Mouse (Mus musculus) fibroblast of lung, adult 2 months (primary cell): ENCODE measurements around the gene Pfkp.

Source experiments
- DNase-seq: peaks from one replicate; pipeline ENCODE4 v3.0.0-alpha.2; 2011; ENCODE audit warnings: low read depth

The Pfkp gene

GRCm38 (mm10) chr13:6636976-6637375 lies 11.6 kb downstream of the Pfkp start:
- no peak for DNase-seq

GRCm38 (mm10) chr13:6636520-6636919 lies 12.1 kb downstream of the Pfkp start:
- no peak for DNase-seq

DNA sequence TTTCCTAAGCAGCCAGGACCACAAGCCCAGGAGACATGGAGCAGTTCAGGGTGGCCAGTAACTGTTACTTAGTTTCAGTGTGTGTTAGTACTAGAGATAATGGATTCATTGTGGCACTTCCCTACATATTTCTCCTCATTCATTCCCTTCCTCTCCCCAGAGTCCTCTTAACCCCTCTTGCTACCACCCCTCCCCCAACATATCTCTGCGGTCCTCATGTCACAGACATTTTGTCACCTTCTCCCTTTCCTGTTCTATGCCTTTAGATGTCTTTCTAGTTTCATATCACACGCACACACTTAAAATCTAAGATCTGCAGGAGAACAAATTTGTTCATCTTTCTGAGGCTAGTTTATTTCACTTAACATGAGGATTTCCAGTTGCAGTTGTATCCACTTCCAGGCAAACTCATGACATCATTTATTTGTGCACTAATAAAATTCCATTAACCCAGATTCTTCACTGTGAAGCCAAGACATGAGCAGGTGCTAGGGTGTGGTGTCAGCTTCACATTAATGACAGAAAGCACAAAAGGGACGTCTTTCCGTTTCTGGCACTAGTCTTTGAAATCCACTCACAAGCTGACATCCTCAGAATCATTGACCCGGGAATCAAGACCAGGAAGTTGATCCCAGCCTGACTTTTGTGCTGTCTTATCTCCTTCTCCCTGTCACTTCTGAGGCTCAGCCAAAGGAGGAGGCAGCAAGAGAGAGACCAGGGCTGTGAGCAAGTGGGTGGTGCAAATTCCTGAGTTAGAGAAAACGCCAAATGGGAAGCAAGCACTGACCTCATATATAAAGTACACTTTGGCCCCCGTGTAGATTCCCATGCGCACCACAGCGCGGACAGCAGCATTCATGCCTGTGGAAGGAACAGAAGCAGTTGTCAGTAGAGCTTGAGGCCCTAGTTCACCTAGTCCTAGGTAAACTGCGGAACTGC lies 13.2 kb downstream of the Pfkp start:
- no peak for DNase-seq

DNA sequence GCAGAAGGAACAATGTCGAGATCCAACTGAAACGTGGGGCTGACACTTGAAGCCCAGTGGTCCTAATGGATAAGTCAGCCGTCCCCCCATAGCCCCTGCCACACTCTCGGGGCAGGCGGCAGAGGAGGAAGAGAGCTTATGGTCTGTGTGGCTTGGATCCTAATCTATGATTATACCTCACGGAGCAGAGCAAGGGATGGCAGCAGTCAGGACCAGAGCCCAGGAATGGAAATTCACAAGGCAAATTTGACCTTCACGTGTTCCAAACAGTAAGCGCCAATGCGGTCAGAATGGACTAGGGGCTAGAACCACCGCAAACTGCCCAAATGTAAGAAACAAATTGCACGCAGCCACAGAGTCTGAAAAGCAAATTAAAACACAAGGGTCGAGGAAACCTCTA lies 14.5 kb downstream of the Pfkp start:
- DNase-seq = no peak

DNA sequence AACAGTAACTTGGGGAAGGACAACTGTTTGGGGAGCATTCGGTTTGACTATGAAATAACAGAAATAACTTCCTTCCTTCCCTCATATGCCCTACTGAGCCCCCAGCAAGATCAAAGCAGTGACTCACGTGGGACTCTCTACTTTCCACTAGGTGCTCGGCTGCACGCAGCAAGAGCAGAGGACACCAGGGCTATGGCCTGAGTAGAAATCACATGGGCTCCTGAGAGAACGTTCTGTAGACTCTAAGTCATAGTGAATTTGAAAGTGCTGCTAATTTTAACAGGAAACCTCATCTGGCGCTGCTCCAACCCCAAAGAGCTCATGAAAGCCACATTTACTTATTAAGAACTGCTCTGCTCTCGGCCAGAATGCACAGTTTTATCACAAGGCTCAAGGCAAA lies 15.1 kb downstream of the Pfkp start:
- DNase-seq = no peak

GRCm38 (mm10) chr13:6632935-6633334 lies 15.6 kb downstream of the Pfkp start:
- no peak for DNase-seq

DNA sequence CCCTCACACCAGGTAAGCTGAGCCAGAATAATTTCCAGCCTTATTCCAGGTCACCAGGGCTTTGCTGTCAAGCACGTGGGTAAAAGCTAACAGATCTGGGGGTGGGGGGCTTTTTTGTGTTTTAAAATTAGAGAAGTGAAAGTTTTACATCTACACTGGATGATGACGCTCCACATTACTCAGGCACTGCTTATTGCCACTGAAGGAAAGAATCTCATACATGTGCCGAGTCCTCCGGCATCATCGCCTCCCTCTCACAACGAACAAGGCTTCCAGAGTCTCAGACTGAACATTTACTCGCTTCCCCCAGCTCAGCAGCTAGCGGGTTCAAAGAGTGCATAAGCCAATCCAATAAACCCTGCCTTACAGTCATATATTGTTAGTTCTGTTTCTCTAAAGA lies 16.1 kb downstream of the Pfkp start:
- DNase-seq = no peak

- DNase-seq = no peak
These were observed 16.6 kb downstream of the Pfkp start for GRCm38 (mm10) chr13:6631772-6632510.

DNA sequence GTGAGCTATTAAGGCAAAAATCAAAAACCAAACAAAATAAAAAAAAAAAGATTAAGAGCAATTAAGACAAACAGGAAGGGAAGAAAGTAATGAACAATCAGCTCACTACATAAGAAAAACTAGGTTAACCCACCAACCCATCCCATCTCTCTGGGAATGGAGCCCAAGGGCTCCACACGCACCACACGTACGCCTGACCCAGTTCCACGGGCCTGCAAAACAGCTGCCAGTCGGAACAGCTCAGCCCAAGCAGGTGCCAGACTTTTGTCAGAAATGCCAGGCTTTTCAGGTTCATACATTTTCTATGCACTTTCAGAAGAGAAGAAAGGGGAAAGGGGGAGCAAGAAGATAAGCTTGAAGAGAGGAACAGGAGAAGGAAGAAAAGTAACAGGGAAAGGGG lies 17.9 kb downstream of the Pfkp start:
- DNase-seq = no peak

GRCm38 (mm10) chr13:6629927-6630326 lies 18.6 kb downstream of the Pfkp start:
- DNase-seq = no peak

- DNase-seq = no peak
These were observed 19.4 kb downstream of the Pfkp start for GRCm38 (mm10) chr13:6628998-6629764.

- no peak for DNase-seq
These were observed 20.3 kb downstream of the Pfkp start for GRCm38 (mm10) chr13:6628261-6628660.

GRCm38 (mm10) chr13:6627352-6627751 lies 21.2 kb downstream of the Pfkp start:
- no peak for DNase-seq

DNA sequence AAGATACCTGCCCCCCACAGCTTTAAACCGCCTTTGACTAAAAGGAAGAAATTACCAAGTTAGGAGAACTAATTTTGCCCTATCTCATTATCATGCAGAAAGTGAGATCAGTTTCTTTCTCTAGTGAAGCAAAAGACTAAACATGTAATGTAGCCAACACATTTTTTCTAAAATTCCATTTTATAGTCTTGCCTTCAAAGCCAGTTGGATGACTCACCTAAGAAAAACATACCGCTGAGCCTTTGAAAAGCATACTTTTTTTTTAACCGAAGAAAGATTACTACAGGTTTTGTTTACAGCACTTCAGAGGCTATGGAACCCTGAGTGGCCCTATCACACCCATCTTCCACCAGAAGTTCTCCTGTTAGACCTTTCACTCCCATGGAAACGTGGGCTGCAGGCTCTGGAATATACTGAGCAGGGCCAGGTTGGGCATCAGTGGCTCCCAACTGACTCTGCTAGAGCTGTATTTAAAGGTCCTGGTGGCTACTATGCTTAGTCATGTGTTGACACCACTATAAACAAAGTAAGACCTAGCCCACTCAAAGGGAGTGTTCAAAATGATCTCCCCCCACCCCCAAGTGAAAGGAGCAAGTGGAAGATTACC lies 22.0 kb downstream of the Pfkp start:
- no peak for DNase-seq

GRCm38 (mm10) chr13:6625942-6626341 lies 22.6 kb downstream of the Pfkp start:
- no peak for DNase-seq

GRCm38 (mm10) chr13:6624604-6625003 lies 24.0 kb downstream of the Pfkp start:
- no peak for DNase-seq

GRCm38 (mm10) chr13:6624121-6624520 lies 24.5 kb downstream of the Pfkp start:
- DNase-seq = no peak

GRCm38 (mm10) chr13:6621831-6622230 lies 26.7 kb downstream of the Pfkp start:
- DNase-seq = no peak

GRCm38 (mm10) chr13:6620250-6620649 lies 28.3 kb downstream of the Pfkp start:
- DNase-seq = no peak

GRCm38 (mm10) chr13:6618711-6619110 lies 29.9 kb downstream of the Pfkp start:
- DNase-seq = no peak

DNA sequence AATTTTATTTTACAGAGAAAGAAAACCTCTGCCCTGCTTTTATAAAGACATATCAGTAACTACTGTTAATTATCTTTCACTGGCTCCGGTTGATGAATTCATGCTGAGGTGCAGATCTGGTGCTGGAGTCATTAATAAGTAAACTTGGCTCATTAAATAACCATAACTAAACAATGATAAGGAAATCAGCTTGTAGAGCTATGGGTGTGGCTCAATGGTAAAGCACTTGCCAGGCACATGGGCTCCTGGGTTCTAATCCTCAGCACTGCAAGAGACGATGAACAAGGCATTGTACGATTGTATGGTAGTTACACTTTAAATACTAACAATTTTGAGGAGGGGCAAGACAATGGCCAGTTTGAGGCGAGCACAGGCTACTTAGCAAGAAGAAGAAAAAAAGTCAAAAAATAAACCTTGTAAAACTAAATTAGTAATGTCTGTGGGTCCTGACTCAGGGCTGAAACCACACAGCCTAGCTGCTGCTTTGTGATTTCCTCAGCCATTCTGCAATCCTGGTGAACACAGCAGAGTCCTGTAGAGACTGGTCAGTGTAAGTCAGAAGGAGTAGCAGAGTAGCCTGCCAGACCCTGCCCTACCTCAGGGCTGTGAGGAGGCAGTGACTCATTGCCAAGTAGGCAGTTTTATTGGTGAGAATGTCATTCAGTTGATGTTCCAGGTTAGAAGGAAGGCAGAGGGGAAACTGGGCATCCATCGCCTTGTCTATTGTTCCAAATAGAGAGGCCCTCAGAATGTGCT lies 34.7 kb downstream of the Pfkp start:
- DNase-seq = peak; percentile 60
